Mouse (Mus musculus): ENCODE data around the gene Gm49396. TPM values are rescaled to one million over a fixed set of nuclear protein-coding genes. Genes with fewer than 3 reads are reported as not detected.

Gm49396 gene
- total RNA-seq, 2 experiments from 2014 or later, result 6.8 to 8.8 TPM

GRCm38 (mm10) chr7:30552102-30553020, 10.8 kb upstream of the Gm49396 start, which contains the start of the genes Hspb6 and Proser3:
Gene Hspb6, plus strand, starts transcription at chr7:30552178.
Gene Proser3, minus strand, starts transcription at chr7:30552299.
- peak; percentile 83 to 92 for DNase-seq (ENCODE audit: extremely low spot score in 1 of 2, low spot score in 1 of 2)

- no peak for DNase-seq (ENCODE audit: extremely low spot score in 1 of 2, low spot score in 1 of 2)
Observed at GRCm38 (mm10) chr7:30553021-30553589, 10.0 kb upstream of the Gm49396 start.

- no peak for DNase-seq (ENCODE audit: extremely low spot score in 1 of 2, low spot score in 1 of 2)
Observed at GRCm38 (mm10) chr7:30553810-30554584, 9.1 kb upstream of the Gm49396 start.

- no peak for DNase-seq (ENCODE audit: extremely low spot score in 1 of 2, low spot score in 1 of 2)
Observed at GRCm38 (mm10) chr7:30556894-30557536, 6.1 kb upstream of the Gm49396 start.

- no peak for DNase-seq (ENCODE audit: extremely low spot score in 1 of 2, low spot score in 1 of 2)
Observed at GRCm38 (mm10) chr7:30557901-30558514, 5.1 kb upstream of the Gm49396 start.

GRCm38 (mm10) chr7:30558656-30559442, 4.3 kb upstream of the Gm49396 start:
- no peak for DNase-seq (ENCODE audit: extremely low spot score in 1 of 2, low spot score in 1 of 2)

GRCm38 (mm10) chr7:30559443-30559954, 3.6 kb upstream of the Gm49396 start, which contains the start of gene Lin37:
Gene Lin37, minus strand, starts transcription at chr7:30559838.
- peak; percentile 80 to 84 for DNase-seq (ENCODE audit: extremely low spot score in 1 of 2, low spot score in 1 of 2)

GRCm38 (mm10) chr7:30560296-30560695, 2.8 kb upstream of the Gm49396 start:
- no peak for DNase-seq (ENCODE audit: extremely low spot score in 1 of 2, low spot score in 1 of 2)

- DNase-seq (ENCODE audit: extremely low spot score in 1 of 2, low spot score in 1 of 2), result no peak
Observed at GRCm38 (mm10) chr7:30562526-30563116, 523 bp upstream of the Gm49396 start.

- no peak for DNase-seq (ENCODE audit: extremely low spot score in 1 of 2, low spot score in 1 of 2)
Observed at GRCm38 (mm10) chr7:30563906-30564280, 749 bp downstream of the Gm49396 start.

GRCm38 (mm10) chr7:30564970-30565571, 1.9 kb downstream of the Gm49396 start, which contains the start of gene Igflr1:
Gene Igflr1, plus strand, starts transcription at chr7:30565427.
- DNase-seq (ENCODE audit: extremely low spot score in 1 of 2, low spot score in 1 of 2), result no peak

- no peak for DNase-seq (ENCODE audit: extremely low spot score in 1 of 2, low spot score in 1 of 2)
Observed at GRCm38 (mm10) chr7:30566033-30566432, 2.9 kb downstream of the Gm49396 start.

GRCm38 (mm10) chr7:30567555-30567954, 4.4 kb downstream of the Gm49396 start:
- no peak for DNase-seq (ENCODE audit: extremely low spot score in 1 of 2, low spot score in 1 of 2)

- no peak for DNase-seq (ENCODE audit: extremely low spot score in 1 of 2, low spot score in 1 of 2)
Observed at GRCm38 (mm10) chr7:30572389-30572788, 9.2 kb downstream of the Gm49396 start.

GRCm38 (mm10) chr7:30572969-30573368, 9.8 kb downstream of the Gm49396 start:
- no peak for DNase-seq (ENCODE audit: extremely low spot score in 1 of 2, low spot score in 1 of 2)

GRCm38 (mm10) chr7:30579950-30580349, 16.8 kb downstream of the Gm49396 start:
- no peak for DNase-seq (ENCODE audit: extremely low spot score in 1 of 2, low spot score in 1 of 2)

GRCm38 (mm10) chr7:30581547-30581946, 18.4 kb downstream of the Gm49396 start:
- DNase-seq (ENCODE audit: extremely low spot score in 1 of 2, low spot score in 1 of 2), result no peak

- DNase-seq (ENCODE audit: extremely low spot score in 1 of 2, low spot score in 1 of 2), result no peak
Observed at GRCm38 (mm10) chr7:30584339-30584738, 21.2 kb downstream of the Gm49396 start.
